Mouse (Mus musculus): Measurements from ENCODE around the gene Pde4c.

The Pde4c gene

GRCm38 (mm10) chr8:70697366-70698250 is 25.9 kb upstream of the Pde4c start:
- no peak for DNase-seq

GRCm38 (mm10) chr8:70698310-70699109 is 25.0 kb upstream of the Pde4c start, which contains the start of gene Jund:
TSS of gene Jund (plus strand) at chr8:70698949.
- peak; percentile 99 to 100 for DNase-seq

GRCm38 (mm10) chr8:70699116-70699833 is 24.2 kb upstream of the Pde4c start:
- DNase-seq, result peak in 1 of 2 experiments; percentile 81

- DNase-seq, result peak; percentile 87 to 88
These were observed 23.5 kb upstream of the Pde4c start for GRCm38 (mm10) chr8:70699834-70700554.

GRCm38 (mm10) chr8:70700555-70700922 is 23.0 kb upstream of the Pde4c start:
- peak; percentile 89 to 93 for DNase-seq

- peak in 1 of 2 experiments; percentile 48 for DNase-seq
These were observed 22.2 kb upstream of the Pde4c start for GRCm38 (mm10) chr8:70701048-70701981.

- DNase-seq, result peak in 1 of 2 experiments; percentile 50
These were observed 21.3 kb upstream of the Pde4c start for GRCm38 (mm10) chr8:70701982-70702841.

- peak; percentile 93 for DNase-seq
These were observed 20.7 kb upstream of the Pde4c start for GRCm38 (mm10) chr8:70702842-70703182.

GRCm38 (mm10) chr8:70703287-70703686 is 20.2 kb upstream of the Pde4c start, which contains the start of gene Iqcn:
TSS of gene Iqcn (plus strand) at chr8:70703457.
- DNase-seq, result no peak

- peak in 1 of 2 experiments; percentile 44 for DNase-seq
These were observed 15.2 kb upstream of the Pde4c start for GRCm38 (mm10) chr8:70708281-70708680.

- DNase-seq, result no peak
These were observed 13.7 kb upstream of the Pde4c start for GRCm38 (mm10) chr8:70709794-70710193.

GRCm38 (mm10) chr8:70710296-70710695 is 13.2 kb upstream of the Pde4c start:
- peak; percentile 53 to 70 for DNase-seq

- peak in 1 of 2 experiments; percentile 25 for DNase-seq
These were observed 12.5 kb upstream of the Pde4c start for GRCm38 (mm10) chr8:70711041-70711440.

- peak in 1 of 2 experiments; percentile 7 for DNase-seq
These were observed 9.5 kb upstream of the Pde4c start for GRCm38 (mm10) chr8:70713991-70714390.

- no peak for DNase-seq
These were observed 8.4 kb upstream of the Pde4c start for GRCm38 (mm10) chr8:70715086-70715485.

- DNase-seq, result peak in 1 of 2 experiments; percentile 9
These were observed 6.8 kb upstream of the Pde4c start for GRCm38 (mm10) chr8:70716521-70717400.

GRCm38 (mm10) chr8:70718297-70718696 is 5.2 kb upstream of the Pde4c start, which contains the start of gene Gm3336:
TSS of gene Gm3336 (plus strand) at chr8:70718543.
- peak; percentile 85 to 90 for DNase-seq

- DNase-seq, result peak in 1 of 2 experiments; percentile 18
These were observed 3.7 kb upstream of the Pde4c start for GRCm38 (mm10) chr8:70719796-70720270.

- DNase-seq, result peak; percentile 91
These were observed 2.8 kb upstream of the Pde4c start for GRCm38 (mm10) chr8:70720739-70721138.
